Mouse (Mus musculus): Measurements from ENCODE around the gene Ovol1. TPM values are rescaled to one million over a fixed set of nuclear protein-coding genes. Genes with fewer than 3 reads are reported as not detected.
A peak's percentile ranks its signal among the peaks of the same experiment; 100 is the strongest.

The Ovol1 gene
- polyA plus RNA-seq, 1 experiment from 2014 or later, result 0.06 TPM

- TF ChIP-seq EP300 (IDR thresholded peaks at IDR 0.05; ENCODE audit: low read depth), result no peak
- TF ChIP-seq CTCF (IDR thresholded peaks at IDR 0.05; ENCODE audit: low read depth), result no peak
- Histone ChIP-seq H3K4me3 (ENCODE audit: low read depth, low read length) (no peak overlapping the region), H3K9ac (replicated peaks) (no peak overlapping the region), H3K27ac (ENCODE audit: low read depth) (no peak overlapping the region), H3K27me3 (ENCODE audit: insufficient read depth, low read length) (no peaks in the 10 kb centered on the region), H3K9me3 (ENCODE audit: low read length) (no peaks in the 10 kb centered on the region), H3K4me1 (ENCODE audit: insufficient read depth) (no peaks in the 10 kb centered on the region), H3K4me2 (ENCODE audit: low read depth, low read length) (no peak overlapping the region), H3K36me3 (replicated peaks; ENCODE audit: insufficient read depth, low read length) (no peaks in the 10 kb centered on the region)
- 69% methylated on average over 11 of the region's 11 CpGs for WGBS (ENCODE audit: insufficient replicate concordance)
- ATAC-seq, result no peak
- DNase-seq, result no peak
Observed at GRCm38 (mm10) chr19:5544031-5544430, 16.4 kb downstream of the Ovol1 start.

DNA sequence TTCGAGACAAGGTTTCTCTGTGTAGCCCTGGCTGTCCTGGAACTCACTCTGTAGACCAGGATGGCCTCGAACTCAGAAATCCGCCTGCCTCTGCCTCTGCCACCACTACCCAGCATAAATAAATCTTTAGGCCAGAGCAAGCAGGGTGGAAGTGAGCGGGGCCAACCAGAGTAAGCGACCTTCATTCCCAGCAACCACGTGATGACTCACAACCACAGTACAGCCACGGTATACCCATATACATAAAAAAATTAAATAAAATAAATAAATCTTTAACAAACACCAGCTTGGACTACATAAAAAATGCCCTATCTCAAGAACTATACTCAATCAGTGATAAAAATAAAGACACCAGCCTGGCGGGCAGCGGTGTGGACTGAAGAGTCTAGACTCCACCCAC, 17.1 kb downstream of the Ovol1 start:
- ATAC-seq (no peak), DNase-seq (no peak)
- no peaks in the 10 kb centered on the region for H3K4me1 ChIP-seq (ENCODE audit: insufficient read depth)
- H3K4me3 ChIP-seq (ENCODE audit: low read depth, low read length), result no peak overlapping the region
- H3K9me3 ChIP-seq (ENCODE audit: low read length), result no peaks in the 10 kb centered on the region
- WGBS (ENCODE audit: insufficient replicate concordance), result 75% methylated on average over 9 of the region's 9 CpGs
- TF ChIP-seq CTCF (IDR thresholded peaks at IDR 0.05; ENCODE audit: low read depth) (no peak), EP300 (IDR thresholded peaks at IDR 0.05; ENCODE audit: low read depth) (no peak)
- H3K4me2 ChIP-seq (ENCODE audit: low read depth, low read length), result no peak overlapping the region
- no peaks in the 10 kb centered on the region for H3K27me3 ChIP-seq (ENCODE audit: insufficient read depth, low read length)
- no peak overlapping the region for H3K27ac ChIP-seq (ENCODE audit: low read depth)
- H3K36me3 ChIP-seq (replicated peaks; ENCODE audit: insufficient read depth, low read length), result no peaks in the 10 kb centered on the region
- no peak overlapping the region for H3K9ac ChIP-seq (replicated peaks)

- H3K27ac ChIP-seq (ENCODE audit: low read depth), result no peak overlapping the region
- H3K9me3 ChIP-seq (ENCODE audit: low read length), result no peaks in the 10 kb centered on the region
- ATAC-seq (no peak), DNase-seq (no peak)
- 80% methylated on average over 8 of the region's 8 CpGs for WGBS (ENCODE audit: insufficient replicate concordance)
- H3K4me2 ChIP-seq (ENCODE audit: low read depth, low read length), result no peak overlapping the region
- TF ChIP-seq CTCF (IDR thresholded peaks at IDR 0.05; ENCODE audit: low read depth) (no peak), EP300 (IDR thresholded peaks at IDR 0.05; ENCODE audit: low read depth) (no peak)
- no peaks in the 10 kb centered on the region for H3K36me3 ChIP-seq (replicated peaks; ENCODE audit: insufficient read depth, low read length)
- H3K9ac ChIP-seq (replicated peaks), result no peak overlapping the region
- H3K4me3 ChIP-seq (ENCODE audit: low read depth, low read length), result no peak overlapping the region
- H3K27me3 ChIP-seq (ENCODE audit: insufficient read depth, low read length), result no peaks in the 10 kb centered on the region
- no peaks in the 10 kb centered on the region for H3K4me1 ChIP-seq (ENCODE audit: insufficient read depth)
Observed at GRCm38 (mm10) chr19:5538786-5539185, 21.7 kb downstream of the Ovol1 start.

- Histone ChIP-seq H3K9ac (replicated peaks) (no peak overlapping the region), H3K36me3 (replicated peaks; ENCODE audit: insufficient read depth, low read length) (no peaks in the 10 kb centered on the region), H3K9me3 (ENCODE audit: low read length) (no peaks in the 10 kb centered on the region), H3K4me1 (ENCODE audit: insufficient read depth) (peaks cover 5% of the 10 kb centered on the region), H3K4me3 (ENCODE audit: low read depth, low read length) (no peak overlapping the region), H3K27me3 (ENCODE audit: insufficient read depth, low read length) (no peaks in the 10 kb centered on the region), H3K4me2 (ENCODE audit: low read depth, low read length) (no peak overlapping the region), H3K27ac (ENCODE audit: low read depth) (no peak overlapping the region)
- TF ChIP-seq CTCF (IDR thresholded peaks at IDR 0.05; ENCODE audit: low read depth) (no peak), EP300 (IDR thresholded peaks at IDR 0.05; ENCODE audit: low read depth) (no peak)
- ATAC-seq, result no peak
- 58% methylated on average over 8 of the region's 8 CpGs for WGBS (ENCODE audit: insufficient replicate concordance)
- no peak for DNase-seq
Observed at GRCm38 (mm10) chr19:5532520-5532919, 27.9 kb downstream of the Ovol1 start.

DNA sequence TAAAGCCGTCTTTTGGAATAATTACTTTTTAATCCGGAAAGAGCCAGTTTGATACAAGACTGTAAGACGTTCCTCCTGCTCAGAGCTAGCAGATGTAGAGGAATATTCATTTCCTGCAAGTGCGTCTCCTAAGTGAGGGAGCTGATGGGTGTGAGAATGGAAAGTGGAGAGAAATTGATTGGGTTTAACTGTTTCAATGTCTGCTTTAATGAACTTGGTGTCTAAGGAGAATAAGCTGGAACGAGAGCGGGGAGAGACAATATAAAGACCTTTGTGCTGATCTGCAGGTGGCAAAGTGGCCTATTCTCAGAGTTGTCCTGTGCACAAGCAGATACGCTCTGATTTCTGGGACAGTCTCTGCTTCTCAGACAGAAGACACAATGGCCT, 30.3 kb downstream of the Ovol1 start:
- TF ChIP-seq EP300 (IDR thresholded peaks at IDR 0.05; ENCODE audit: low read depth) (no peak), CTCF (IDR thresholded peaks at IDR 0.05; ENCODE audit: low read depth) (no peak)
- DNase-seq (no peak), ATAC-seq (no peak)
- no peaks in the 10 kb centered on the region for H3K36me3 ChIP-seq (replicated peaks; ENCODE audit: insufficient read depth, low read length)
- WGBS (ENCODE audit: insufficient replicate concordance), result 68% methylated on average over 7 of the region's 7 CpGs
- no peak overlapping the region for H3K4me3 ChIP-seq (ENCODE audit: low read depth, low read length)
- no peak overlapping the region for H3K27ac ChIP-seq (ENCODE audit: low read depth)
- no peak overlapping the region for H3K9ac ChIP-seq (replicated peaks)
- H3K4me1 ChIP-seq (ENCODE audit: insufficient read depth), result peaks cover 5% of the 10 kb centered on the region
- H3K27me3 ChIP-seq (ENCODE audit: insufficient read depth, low read length), result no peaks in the 10 kb centered on the region
- no peaks in the 10 kb centered on the region for H3K9me3 ChIP-seq (ENCODE audit: low read length)
- H3K4me2 ChIP-seq (ENCODE audit: low read depth, low read length), result peak overlapping the region; percentile 62; the same call in 1 of the 2 replicates

GRCm38 (mm10) chr19:5529325-5530137, 30.9 kb downstream of the Ovol1 start:
- Histone ChIP-seq H3K9ac (replicated peaks) (no peak overlapping the region), H3K27ac (ENCODE audit: low read depth) (no peak overlapping the region), H3K9me3 (ENCODE audit: low read length) (no peaks in the 10 kb centered on the region), H3K4me1 (ENCODE audit: insufficient read depth) (peaks cover 5% of the 10 kb centered on the region), H3K36me3 (replicated peaks; ENCODE audit: insufficient read depth, low read length) (no peaks in the 10 kb centered on the region), H3K4me3 (ENCODE audit: low read depth, low read length) (peak overlapping the region; percentile 19), H3K4me2 (ENCODE audit: low read depth, low read length) (peak overlapping the region; percentile 62), H3K27me3 (ENCODE audit: insufficient read depth, low read length) (no peaks in the 10 kb centered on the region)
- 18% methylated on average over 20 of the region's 20 CpGs for WGBS (ENCODE audit: insufficient replicate concordance)
- ATAC-seq (peak; percentile 99), DNase-seq (peak; percentile 98)
- peak; percentile 99 for TF ChIP-seq CTCF (IDR thresholded peaks at IDR 0.05; ENCODE audit: low read depth)
- no peak for TF ChIP-seq EP300 (IDR thresholded peaks at IDR 0.05; ENCODE audit: low read depth)

All from liver, postnatal 0 days (tissue).